ENCODE assay signal across 34 mouse cellular contexts in genomic region chr13:26354421-26354820, GRCm38 (mm10).
"Had no signal": no experiment of that assay in that cellular context is flagged by ENCODE, and none has a peak within 500 bp of the region (broad histone marks: within the 10 kb centered on the region; RNA-seq: fewer than 3 reads in every experiment).

No protein-coding gene starts in this region.

- ATAC-seq: hindbrain, embryonic 16.5 days; hindbrain, postnatal 0 days; inflammation-experienced regulatory T-cells, adult 6 months; intestine, embryonic 15.5 days; intestine, embryonic 16.5 days; intestine, postnatal 0 days had no signal

- H3K27me3 ChIP-seq: heart, embryonic 12.5 days; heart, embryonic 13.5 days; heart, embryonic 15.5 days; hindbrain, embryonic 12.5 days; hindbrain, embryonic 13.5 days; hindbrain, embryonic 15.5 days; intestine, embryonic 15.5 days; kidney, embryonic 15.5 days had no signal

- H3K4me1 ChIP-seq: heart, embryonic 12.5 days; heart, embryonic 13.5 days; heart, embryonic 15.5 days; hindbrain, embryonic 10.5 days; hindbrain, embryonic 12.5 days; hindbrain, embryonic 13.5 days; hindbrain, embryonic 15.5 days; intestine, embryonic 15.5 days; kidney, embryonic 15.5 days had no signal

- H3K4me3 ChIP-seq: heart, embryonic 12.5 days; heart, embryonic 13.5 days; heart, embryonic 15.5 days; hindbrain, embryonic 10.5 days; hindbrain, embryonic 12.5 days; hindbrain, embryonic 13.5 days; hindbrain, embryonic 15.5 days; intestine, embryonic 15.5 days; kidney, embryonic 15.5 days; layer of hippocampus, adult 2 months; left cerebral cortex, adult 2 months had no signal

- H3K9ac ChIP-seq: heart, embryonic 12.5 days; heart, embryonic 13.5 days; heart, embryonic 15.5 days; hindbrain, embryonic 12.5 days; hindbrain, embryonic 13.5 days; hindbrain, embryonic 14.5 days; hindbrain, embryonic 15.5 days; intestine, embryonic 15.5 days; kidney, embryonic 15.5 days had no signal

- H3K27ac ChIP-seq: heart, embryonic 13.5 days; heart, embryonic 15.5 days; hindbrain, embryonic 10.5 days; hindbrain, embryonic 12.5 days; hindbrain, embryonic 13.5 days; hindbrain, embryonic 14.5 days; hindbrain, embryonic 15.5 days; hindbrain, postnatal 0 days; intestine, embryonic 15.5 days; kidney, embryonic 15.5 days; kidney, postnatal 0 days; layer of hippocampus, adult 2 months; left cerebral cortex, adult 2 months had no signal

- H3K4me2 ChIP-seq: heart, embryonic 12.5 days; heart, embryonic 13.5 days; heart, embryonic 15.5 days; hindbrain, embryonic 12.5 days; hindbrain, embryonic 13.5 days; hindbrain, embryonic 14.5 days; hindbrain, embryonic 15.5 days; intestine, embryonic 15.5 days; kidney, embryonic 15.5 days had no signal

- H3K36me3 ChIP-seq: heart, embryonic 12.5 days; heart, embryonic 13.5 days; heart, embryonic 15.5 days; hindbrain, embryonic 10.5 days; hindbrain, embryonic 12.5 days; hindbrain, embryonic 13.5 days; hindbrain, embryonic 15.5 days; intestine, embryonic 15.5 days; kidney, embryonic 15.5 days had no signal

- H3K9me3 ChIP-seq: heart, embryonic 15.5 days; hindbrain, embryonic 10.5 days; hindbrain, embryonic 12.5 days; hindbrain, embryonic 13.5 days; hindbrain, embryonic 15.5 days; intestine, embryonic 15.5 days; kidney, embryonic 15.5 days had no signal

- DNase-seq: heart, postnatal 10 days; heart, postnatal 14 days; heart, postnatal 36 days; heart, postnatal 4 days; kidney, adult 11 months; kidney, adult 18-20 months; kidney, adult 2 months; kidney, adult 8-10 months; kidney, adult 9 months; kidney, postnatal 10 days; kidney, postnatal 14 days; kidney, postnatal 25 days; kidney, postnatal 36 days; kidney, postnatal 4 days; layer of hippocampus, adult 9-11 months; layer of hippocampus, postnatal 36 days had no signal
